Mouse (Mus musculus): ENCODE data around the gene Cryba4.

Cryba4 gene

GRCm38 (mm10) chr5:112252400-112252799, at the start of gene Cryba4:
Gene Cryba4, minus strand, starts transcription at chr5:112252518.
- no peak for DNase-seq (ENCODE audit: low spot score)

DNA sequence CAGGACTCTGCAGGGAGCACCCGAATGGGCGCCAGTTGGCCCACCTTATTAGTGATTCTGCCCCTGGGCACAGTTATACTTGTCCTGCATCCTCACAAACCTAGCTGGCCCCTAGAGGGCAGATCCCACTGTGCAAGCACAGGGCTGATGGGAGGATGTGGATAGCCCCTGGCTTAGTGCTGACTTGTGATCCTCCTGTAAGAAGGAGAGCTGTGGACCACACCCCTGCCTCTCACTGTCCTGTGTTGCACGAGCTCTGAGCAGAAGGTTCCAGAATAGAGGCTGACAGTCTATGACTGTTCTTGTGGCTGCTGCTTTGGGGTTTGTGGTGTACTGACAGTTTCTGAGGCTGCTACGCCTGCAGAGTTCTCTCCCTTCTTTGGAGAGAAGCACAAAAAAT, 49.4 kb upstream of the Cryba4 start:
- no peak for DNase-seq (ENCODE audit: low spot score)

DNA sequence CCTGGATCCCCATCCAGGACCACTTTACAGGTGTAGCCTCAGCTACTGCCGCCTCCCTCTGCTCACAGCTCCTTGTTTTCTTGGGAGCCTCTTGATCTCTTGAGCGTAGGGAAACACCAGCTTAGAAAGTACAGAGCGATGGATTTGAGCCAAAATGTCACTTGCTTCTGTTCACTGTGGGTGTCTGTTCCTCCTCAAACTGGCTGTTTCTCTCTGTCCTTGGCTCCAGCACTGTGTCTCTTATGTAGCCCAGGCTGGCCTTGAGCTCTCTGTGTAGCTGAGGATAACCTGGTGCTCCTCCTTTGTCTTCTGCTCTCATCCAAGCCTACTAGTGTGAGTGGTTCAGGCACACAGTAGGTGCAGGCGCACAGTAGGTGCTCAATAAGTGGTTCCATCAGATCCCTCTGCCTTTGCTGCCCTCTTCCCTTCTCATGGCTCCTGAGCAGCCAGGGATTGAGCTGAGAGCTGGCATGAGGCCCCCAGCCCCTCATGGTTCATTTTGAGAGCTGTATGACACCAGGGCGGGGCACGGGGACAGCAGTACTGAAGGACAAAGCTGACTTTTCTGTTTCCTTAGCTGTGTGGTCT, 48.5 kb upstream of the Cryba4 start:
- DNase-seq (ENCODE audit: low spot score) = no peak

DNA sequence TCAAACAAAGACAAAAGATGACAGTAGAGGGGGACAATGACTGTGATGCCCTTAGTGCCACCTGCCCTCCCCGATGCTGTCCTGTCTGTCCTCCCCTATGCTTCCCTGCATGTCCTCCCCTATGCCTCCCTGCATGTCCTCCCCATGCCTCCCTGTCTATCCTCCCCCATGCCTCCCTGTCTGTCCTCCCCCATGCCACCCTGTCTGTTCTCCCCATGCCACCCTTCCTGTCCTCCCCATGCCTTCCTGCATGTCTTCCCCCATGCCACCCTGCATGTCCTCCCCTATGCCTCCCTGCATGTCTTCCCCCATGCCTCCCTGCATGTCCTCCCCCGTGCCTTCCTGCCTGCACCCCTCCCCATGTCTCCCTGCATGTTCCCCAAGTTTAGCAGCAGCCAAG, 47.8 kb upstream of the Cryba4 start:
- DNase-seq (ENCODE audit: low spot score) = no peak

DNA sequence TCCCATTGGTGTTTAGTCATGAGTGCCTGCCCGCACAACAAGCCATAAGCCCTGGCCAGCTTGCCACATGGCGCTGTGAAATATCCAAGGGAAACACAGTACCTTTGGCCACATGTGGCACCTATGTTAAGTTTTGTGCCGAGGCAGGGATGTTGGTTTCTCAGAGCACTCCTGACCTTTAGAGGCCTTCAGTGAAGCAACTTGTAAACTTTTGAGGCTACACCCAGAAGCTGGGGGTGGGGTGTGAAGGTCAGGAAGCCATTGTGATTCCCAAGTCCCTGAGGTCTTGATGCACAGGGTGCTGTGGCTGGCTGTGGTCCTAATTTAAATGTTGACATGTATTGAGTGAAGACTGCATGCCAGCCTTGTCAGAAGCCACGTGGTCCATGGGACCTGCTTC, 47.1 kb upstream of the Cryba4 start:
- DNase-seq (ENCODE audit: low spot score) = no peak

DNA sequence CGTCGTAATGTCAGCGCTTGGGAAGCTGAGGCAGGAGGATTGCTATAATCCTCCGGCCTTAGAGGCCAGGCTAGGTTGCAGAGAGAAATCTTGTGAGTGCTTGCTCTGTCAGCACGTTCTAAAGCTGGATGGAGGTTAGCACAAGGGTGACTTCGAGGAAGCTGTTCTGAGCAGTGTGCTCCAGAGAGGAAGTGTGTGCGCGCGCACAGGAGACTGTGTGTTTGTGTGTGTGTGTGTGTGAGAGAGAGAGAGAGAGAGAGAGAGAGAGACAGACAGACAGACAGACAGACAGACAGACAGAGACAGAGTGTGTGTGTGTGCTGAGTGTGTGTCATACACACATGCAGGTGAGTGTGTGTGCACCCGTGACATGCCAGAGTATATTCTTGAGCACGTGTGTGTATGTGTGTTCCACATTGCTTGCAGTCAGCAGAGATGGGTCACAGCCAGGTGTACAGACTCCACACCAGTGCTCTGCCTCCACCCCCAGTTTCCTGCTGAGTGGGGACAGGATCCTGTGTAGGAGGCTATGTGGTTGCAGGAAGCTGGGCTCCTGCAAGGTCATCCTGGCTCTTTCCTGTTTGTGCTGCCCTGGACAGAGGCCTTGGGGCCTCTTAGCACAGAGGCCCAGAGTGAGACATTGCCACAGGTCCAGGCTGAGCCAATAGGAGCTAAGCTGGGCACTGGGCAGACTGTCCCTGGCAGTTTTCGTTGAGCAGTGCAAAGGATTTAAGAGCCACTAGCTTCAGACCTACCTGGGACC, 46.1 kb upstream of the Cryba4 start:
- no peak for DNase-seq (ENCODE audit: low spot score)

- DNase-seq (ENCODE audit: low spot score) = no peak
Measured at GRCm38 (mm10) chr5:112297257-112297656, 44.9 kb upstream of the Cryba4 start.

- DNase-seq (ENCODE audit: low spot score) = no peak
Measured at GRCm38 (mm10) chr5:112296404-112297181, 44.3 kb upstream of the Cryba4 start.

DNA sequence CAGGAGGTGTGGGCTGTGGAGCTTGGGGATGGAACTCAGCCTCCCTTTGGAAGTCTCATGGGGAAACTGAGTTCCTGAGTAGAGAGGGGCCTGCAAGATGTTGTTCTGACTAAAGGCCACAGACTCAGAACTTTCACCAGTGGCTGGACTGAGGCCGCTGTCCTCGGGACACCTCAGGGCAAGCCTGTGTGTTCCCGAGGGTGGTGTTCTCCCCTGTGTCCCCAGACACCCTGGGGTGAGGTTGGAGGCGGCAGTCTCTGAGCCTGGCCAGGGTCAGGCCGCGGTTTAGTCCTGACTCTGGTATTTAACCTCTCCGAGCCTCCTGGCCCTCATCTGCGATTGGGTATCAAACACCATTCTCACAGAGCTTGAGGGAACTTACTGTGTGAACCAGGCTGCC, 43.2 kb upstream of the Cryba4 start:
- no peak for DNase-seq (ENCODE audit: low spot score)

- no peak for DNase-seq (ENCODE audit: low spot score)
Measured at GRCm38 (mm10) chr5:112295162-112295561, 42.8 kb upstream of the Cryba4 start.

DNA sequence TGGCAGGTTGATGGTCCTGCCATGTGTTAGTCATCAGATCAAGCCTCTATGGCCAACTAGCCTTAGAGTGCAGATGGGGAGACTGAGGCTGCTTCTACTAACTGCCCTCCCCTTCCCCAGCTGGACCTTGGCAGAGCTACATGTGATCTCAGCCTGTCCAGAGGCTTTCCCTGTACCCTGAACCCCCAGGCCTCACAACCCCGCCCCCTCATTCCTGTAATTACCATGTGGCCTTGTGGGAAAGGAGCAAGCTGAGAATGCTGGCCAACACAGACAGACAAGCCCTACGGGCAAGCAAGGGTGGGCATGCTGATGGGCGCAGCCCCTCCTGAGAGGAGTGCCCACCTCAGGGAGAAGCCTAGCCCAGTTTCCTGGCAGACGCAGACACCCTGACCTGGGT, 42.4 kb upstream of the Cryba4 start:
- no peak for DNase-seq (ENCODE audit: low spot score)

GRCm38 (mm10) chr5:112293800-112294199, 41.5 kb upstream of the Cryba4 start:
- DNase-seq (ENCODE audit: low spot score) = no peak

DNA sequence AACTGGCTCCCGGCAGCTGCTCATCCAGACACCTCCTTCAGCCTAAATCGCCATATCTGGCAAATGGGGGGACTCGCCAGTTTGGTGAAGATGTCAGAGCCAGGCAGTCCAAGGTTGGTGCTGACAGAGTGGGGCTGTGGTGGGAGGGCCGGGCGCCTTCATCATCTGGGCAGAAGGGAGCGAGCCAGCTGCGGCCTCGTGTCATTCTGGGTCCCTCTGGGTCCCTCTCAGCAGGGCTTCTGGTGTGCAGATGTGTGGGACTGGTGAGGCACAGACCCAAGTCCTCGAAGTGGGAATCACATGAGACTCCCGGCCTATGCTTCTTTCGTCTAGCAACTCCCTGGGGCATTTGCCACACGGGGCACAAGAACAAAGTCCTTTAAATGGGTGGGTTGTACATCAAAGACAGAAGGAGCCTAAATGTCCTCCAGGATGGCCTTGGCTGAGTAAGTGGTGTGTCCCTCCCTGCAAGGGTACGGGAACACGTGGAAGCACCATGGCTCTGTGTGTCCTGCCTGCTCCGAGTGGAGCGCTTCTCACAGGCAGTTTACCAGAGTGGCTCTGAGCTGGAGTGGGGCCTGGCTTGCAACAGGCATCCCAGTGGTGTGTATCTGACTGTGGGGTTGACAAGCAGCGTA, 40.1 kb upstream of the Cryba4 start:
- no peak for DNase-seq (ENCODE audit: low spot score)

DNA sequence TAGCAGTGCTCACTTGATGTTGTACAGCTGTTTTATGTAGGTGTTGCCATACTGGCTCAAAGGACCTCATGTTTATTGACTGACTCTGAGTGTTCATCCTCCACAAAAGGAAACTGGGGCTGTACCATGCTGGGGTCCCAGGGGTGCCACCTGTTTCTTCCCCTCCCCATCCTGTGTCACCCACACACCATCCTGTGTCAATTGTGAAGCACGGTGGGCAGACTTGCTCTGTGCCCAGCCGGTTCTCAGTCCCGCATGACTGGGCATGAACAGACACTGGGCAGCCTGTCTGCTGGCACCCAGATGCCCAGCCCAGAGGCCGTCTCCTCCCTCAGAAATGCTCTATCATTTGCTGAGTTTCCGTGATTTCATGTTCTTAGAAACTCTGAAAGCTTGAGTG, 39.5 kb upstream of the Cryba4 start:
- no peak for DNase-seq (ENCODE audit: low spot score)

DNA sequence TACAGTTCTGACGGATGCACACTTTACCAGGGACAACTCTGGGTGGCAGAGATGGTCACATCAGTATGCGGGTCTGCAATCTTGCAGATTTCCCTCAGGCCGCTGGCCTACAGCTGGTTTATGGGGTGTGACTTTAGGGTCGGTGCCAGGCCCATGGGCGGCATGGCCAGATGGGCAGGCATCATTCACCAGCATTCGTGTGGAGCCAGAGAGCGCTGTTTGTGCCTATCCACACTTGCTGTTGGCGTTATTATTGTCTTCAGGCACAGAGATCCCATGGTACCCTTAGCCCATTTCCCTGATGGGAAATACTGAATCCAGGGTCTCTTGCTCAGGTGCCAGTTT, 38.2 kb upstream of the Cryba4 start:
- no peak for DNase-seq (ENCODE audit: low spot score)

DNA sequence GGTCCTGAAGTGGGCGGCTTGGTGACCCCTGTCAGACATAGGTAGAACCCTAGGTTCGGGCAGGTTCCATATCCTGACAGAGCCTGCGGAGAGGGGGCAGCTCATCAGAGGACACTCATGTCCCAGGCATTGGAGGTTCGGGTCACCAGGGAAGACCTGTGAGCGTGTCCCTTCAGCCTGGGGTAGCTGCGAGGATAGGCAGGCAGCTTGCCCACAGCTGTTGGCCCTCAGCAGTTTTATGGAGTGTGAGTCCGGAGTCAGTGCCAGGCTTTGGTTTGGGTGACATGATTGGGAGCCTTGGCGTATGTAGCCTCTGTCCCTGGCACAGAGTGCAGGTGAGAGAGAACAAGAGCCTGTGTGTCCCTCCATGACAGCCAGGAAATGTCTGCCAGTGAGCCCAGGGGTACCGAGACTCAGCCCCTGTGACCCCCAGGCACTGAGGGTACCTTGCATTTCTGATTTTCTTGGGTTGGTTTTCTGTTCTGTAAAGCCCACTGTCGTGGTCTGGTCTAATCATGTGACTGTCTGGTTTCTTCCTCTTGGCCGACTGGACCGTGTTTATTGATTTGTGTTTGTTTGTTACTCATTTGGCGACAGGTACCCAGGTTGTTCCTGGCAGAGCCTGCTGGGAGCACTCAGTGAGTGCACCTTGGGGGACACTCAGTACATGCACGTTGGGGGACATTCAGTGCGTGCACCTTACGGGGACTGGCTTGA, 37.7 kb upstream of the Cryba4 start:
- no peak for DNase-seq (ENCODE audit: low spot score)

GRCm38 (mm10) chr5:112289236-112289635, 36.9 kb upstream of the Cryba4 start:
- DNase-seq (ENCODE audit: low spot score) = no peak

- no peak for DNase-seq (ENCODE audit: low spot score)
Measured at GRCm38 (mm10) chr5:112288193-112289141, 36.1 kb upstream of the Cryba4 start.

- no peak for DNase-seq (ENCODE audit: low spot score)
Measured at GRCm38 (mm10) chr5:112287652-112288051, 35.3 kb upstream of the Cryba4 start.

DNA sequence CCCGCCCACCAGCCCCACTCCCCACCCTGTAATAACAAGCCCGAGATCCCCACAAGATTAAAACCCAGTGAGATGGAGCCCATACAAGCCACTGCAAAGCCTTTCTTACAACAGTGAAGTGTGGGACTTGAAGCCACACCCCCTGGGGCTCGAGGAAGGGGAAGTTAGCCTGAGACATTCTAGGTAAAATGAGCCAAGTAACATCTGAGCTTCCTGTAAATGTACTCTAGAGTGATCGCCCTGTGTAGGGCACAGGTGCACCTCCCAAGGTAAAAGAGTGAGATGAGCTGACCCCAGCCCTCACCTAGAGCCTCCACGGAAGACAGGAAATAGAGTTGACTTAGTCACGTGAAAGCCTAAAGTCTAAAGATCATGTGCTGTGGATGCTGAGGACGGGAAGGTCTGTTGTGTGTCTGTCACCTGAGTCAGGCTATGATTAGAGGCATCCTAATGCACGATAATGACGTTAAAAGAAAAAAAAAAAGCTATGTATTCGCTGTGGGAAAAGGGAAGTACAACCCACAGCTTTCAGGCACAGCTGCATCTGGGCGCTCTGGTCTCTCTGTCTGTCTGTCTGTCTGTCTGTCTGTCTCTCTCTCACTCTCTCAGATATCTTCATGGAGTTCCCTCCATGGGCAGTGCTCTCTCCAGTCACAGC, 34.8 kb upstream of the Cryba4 start:
- no peak for DNase-seq (ENCODE audit: low spot score)

GRCm38 (mm10) chr5:112286608-112286983, 34.3 kb upstream of the Cryba4 start:
- no peak for DNase-seq (ENCODE audit: low spot score)

All from spleen, adult 12 weeks (tissue).